Mouse (Mus musculus): ENCODE data around the gene Lin7b.

DNA sequence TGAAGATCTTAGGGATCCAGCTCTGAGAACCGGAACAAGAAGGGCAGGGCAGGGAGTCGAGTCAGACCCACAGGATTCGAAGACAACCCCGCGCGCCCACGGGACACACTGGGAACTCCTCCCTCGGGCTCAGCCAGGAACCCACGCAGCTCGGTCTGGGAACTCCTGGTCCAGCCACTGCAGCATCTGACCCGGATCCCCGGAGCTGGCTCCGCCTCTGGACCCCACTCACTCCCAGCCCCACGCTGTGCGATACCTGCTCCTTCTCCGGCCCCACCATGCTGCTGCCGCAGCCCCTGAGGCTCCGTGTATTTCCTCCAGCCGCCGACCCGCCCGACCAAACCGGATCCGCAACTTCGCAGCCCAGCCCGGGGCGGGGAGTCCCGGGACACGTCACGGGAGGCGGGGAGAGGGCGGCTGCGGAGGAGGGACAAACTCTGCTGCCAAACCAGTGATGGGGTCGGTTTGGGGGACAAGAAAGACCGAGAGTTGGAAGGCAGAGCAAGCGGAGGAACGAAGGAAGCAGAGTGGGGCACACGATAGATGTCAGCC lies 36.9 kb downstream of the Lin7b start, which contains the start of gene Trpm4:
- no peak for TF ChIP-seq CTCF (IDR thresholded peaks at IDR 0.05; ENCODE audit: low read depth, low read length)
- no peak for TF ChIP-seq POLR2A (IDR thresholded peaks at IDR 0.05; ENCODE audit: borderline replicate concordance, low read depth, low read length)
